Mouse (Mus musculus): ENCODE results near the gene Fam161b. TPM values are rescaled to one million over a fixed set of nuclear protein-coding genes. Genes with fewer than 3 reads are reported as not detected.
A peak's percentile ranks its signal among the peaks of the same experiment; 100 is the strongest.

Fam161b gene
- polyA plus RNA-seq, 1 experiment from 2014 or later, result 5.7 TPM

- H3K4me2 ChIP-seq, result no peak overlapping the region
Measured at GRCm38 (mm10) chr12:84400068-84400467, 38.4 kb upstream of the Fam161b start.

DNA sequence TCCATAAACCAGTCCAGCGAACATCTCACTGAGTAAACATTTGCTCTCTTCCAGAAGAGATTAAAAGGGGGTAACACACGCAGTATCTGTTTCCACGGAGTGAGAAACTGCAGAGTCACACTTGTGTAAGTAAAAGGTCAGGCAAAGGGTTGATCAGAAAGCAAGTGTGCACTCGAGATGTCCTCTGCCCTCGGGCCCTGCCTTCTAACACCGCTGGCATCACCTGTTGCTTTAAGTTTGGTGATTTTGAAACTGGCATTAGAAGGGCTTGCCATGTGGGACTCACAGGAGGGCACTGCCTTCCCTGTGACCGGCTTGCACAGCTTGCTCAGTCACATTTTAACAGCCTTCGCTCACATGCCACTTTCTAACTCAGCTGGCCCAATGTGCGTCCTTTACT lies 38.0 kb upstream of the Fam161b start:
- no peaks in the 10 kb centered on the region; the same call in 1 of the 2 replicates for H3K36me3 ChIP-seq (ENCODE audit: control insufficient read depth, insufficient read depth, low read length)
- H3K4me3 ChIP-seq (ENCODE audit: low read depth, low read length), result no peak overlapping the region
- ATAC-seq (replicated peaks; ENCODE audit: insufficient number of reproducible peaks, low FRiP score, low TSS enrichment), result no peak
- H3K9ac ChIP-seq (ENCODE audit: low read depth, low read length), result no peak overlapping the region
- H3K9me3 ChIP-seq (replicated peaks; ENCODE audit: control insufficient read depth, low read length), result no peaks in the 10 kb centered on the region
- 68% methylated on average over 9 of the region's 9 CpGs for WGBS (ENCODE audit: insufficient replicate concordance)
- no peaks in the 10 kb centered on the region for H3K4me1 ChIP-seq (ENCODE audit: control insufficient read depth, insufficient read depth, low read length)
- H3K27me3 ChIP-seq (ENCODE audit: control insufficient read depth, insufficient read depth, low read length), result no peaks in the 10 kb centered on the region
- no peak overlapping the region for H3K27ac ChIP-seq (ENCODE audit: low read depth, low read length)
- H3K4me2 ChIP-seq, result no peak overlapping the region

More at GRCm38 (mm10) chr12:84400068-84400467, 38.4 kb upstream of the Fam161b start:
- Histone ChIP-seq H3K4me1 (ENCODE audit: control insufficient read depth, insufficient read depth, low read length) (no peaks in the 10 kb centered on the region), H3K9ac (ENCODE audit: low read depth, low read length) (no peak overlapping the region), H3K36me3 (ENCODE audit: control insufficient read depth, insufficient read depth, low read length) (no peaks in the 10 kb centered on the region; the same call in 1 of the 2 replicates), H3K27ac (ENCODE audit: low read depth, low read length) (no peak overlapping the region), H3K4me3 (ENCODE audit: low read depth, low read length) (no peak overlapping the region), H3K27me3 (ENCODE audit: control insufficient read depth, insufficient read depth, low read length) (no peaks in the 10 kb centered on the region), H3K9me3 (replicated peaks; ENCODE audit: control insufficient read depth, low read length) (no peaks in the 10 kb centered on the region)
- no peak for ATAC-seq (replicated peaks; ENCODE audit: insufficient number of reproducible peaks, low FRiP score, low TSS enrichment)
- 68% methylated on average over 3 of the region's 3 CpGs for WGBS (ENCODE audit: insufficient replicate concordance)

DNA sequence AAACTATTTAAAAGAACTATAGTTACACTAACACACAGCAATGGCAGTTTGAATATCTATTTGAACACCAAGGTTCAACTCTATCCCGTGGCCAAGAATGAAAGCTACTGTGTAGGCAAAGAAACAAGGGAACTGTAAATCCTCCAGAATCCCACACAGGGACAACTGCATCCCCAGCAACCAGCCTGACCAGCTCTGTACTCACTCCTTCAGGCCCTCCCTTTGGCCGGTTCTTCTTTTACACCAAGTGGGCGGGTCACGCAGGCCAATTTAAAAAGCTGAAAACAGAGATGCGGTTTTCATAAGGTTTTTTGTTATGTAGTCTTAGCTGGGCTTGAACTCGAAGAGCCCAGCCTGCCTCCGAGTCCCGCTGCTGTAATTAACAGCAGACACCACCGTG lies 37.5 kb upstream of the Fam161b start:
- Histone ChIP-seq H3K4me3 (ENCODE audit: low read depth, low read length) (no peak overlapping the region), H3K27me3 (ENCODE audit: control insufficient read depth, insufficient read depth, low read length) (no peaks in the 10 kb centered on the region)
- no peak for ATAC-seq (replicated peaks; ENCODE audit: insufficient number of reproducible peaks, low FRiP score, low TSS enrichment)

DNA sequence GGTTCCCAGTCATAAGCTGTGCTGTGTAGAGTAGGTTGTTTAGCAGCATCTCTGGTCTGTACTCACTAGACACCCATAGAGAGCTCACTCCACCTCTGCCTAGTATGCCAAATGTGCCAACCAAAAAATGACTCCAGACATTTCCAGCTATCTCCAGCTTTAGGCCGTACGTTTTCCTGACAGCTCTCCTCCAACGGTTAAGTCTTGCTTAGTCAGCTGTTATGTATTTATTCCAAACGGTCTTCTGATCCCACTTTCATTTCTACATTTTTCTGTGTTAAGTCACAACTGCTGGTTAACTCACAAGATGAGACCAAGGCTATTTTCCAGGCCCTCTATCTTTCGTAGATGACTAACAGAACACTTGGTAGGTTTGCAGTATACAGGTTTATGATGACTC lies 37.0 kb upstream of the Fam161b start:
- H3K4me2 ChIP-seq, result no peak overlapping the region
- no peaks in the 10 kb centered on the region for H3K9me3 ChIP-seq (replicated peaks; ENCODE audit: control insufficient read depth, low read length)
- no peaks in the 10 kb centered on the region for H3K4me1 ChIP-seq (ENCODE audit: control insufficient read depth, insufficient read depth, low read length)
- no peak overlapping the region for H3K27ac ChIP-seq (ENCODE audit: low read depth, low read length)
- no peak overlapping the region for H3K9ac ChIP-seq (ENCODE audit: low read depth, low read length)
- no peaks in the 10 kb centered on the region; the same call in 1 of the 2 replicates for H3K36me3 ChIP-seq (ENCODE audit: control insufficient read depth, insufficient read depth, low read length)
- H3K27me3 ChIP-seq (ENCODE audit: control insufficient read depth, insufficient read depth, low read length), result no peaks in the 10 kb centered on the region
- WGBS (ENCODE audit: insufficient replicate concordance), result 87% methylated on average over 5 of the region's 5 CpGs
- no peak for ATAC-seq (replicated peaks; ENCODE audit: insufficient number of reproducible peaks, low FRiP score, low TSS enrichment)
- H3K4me3 ChIP-seq (ENCODE audit: low read depth, low read length), result no peak overlapping the region

More for the DNA sequence above, 37.5 kb upstream of the Fam161b start:
- H3K4me1 ChIP-seq (ENCODE audit: control insufficient read depth, insufficient read depth, low read length), result no peaks in the 10 kb centered on the region
- no peaks in the 10 kb centered on the region for H3K9me3 ChIP-seq (replicated peaks; ENCODE audit: control insufficient read depth, low read length)
- no peaks in the 10 kb centered on the region; the same call in 1 of the 2 replicates for H3K36me3 ChIP-seq (ENCODE audit: control insufficient read depth, insufficient read depth, low read length)
- H3K27ac ChIP-seq (ENCODE audit: low read depth, low read length), result no peak overlapping the region
- H3K4me2 ChIP-seq, result no peak overlapping the region
- 83% methylated on average over 9 of the region's 9 CpGs for WGBS (ENCODE audit: insufficient replicate concordance)
- no peak overlapping the region for H3K9ac ChIP-seq (ENCODE audit: low read depth, low read length)

DNA sequence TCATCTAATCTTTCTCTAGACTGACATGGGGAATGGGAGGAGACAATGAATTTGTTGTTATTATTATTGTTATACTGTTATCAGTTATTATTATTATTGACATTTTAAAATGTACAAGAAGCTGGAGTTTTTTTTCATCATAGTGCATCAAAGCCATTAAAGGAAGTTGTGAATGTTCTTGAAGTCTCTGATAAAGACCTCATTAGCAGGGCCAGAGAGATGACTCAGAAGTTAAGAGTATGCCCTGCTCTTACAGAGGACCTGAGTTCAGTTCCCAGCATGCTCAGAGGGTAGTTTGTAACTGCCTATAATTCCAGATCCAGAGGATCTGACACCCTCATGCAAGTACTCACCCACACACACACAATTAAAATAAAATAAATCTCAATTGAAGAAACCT lies 36.1 kb upstream of the Fam161b start:
- Histone ChIP-seq H3K27me3 (ENCODE audit: control insufficient read depth, insufficient read depth, low read length) (no peaks in the 10 kb centered on the region), H3K4me2 (no peak overlapping the region), H3K36me3 (ENCODE audit: control insufficient read depth, insufficient read depth, low read length) (no peaks in the 10 kb centered on the region; the same call in 1 of the 2 replicates), H3K27ac (ENCODE audit: low read depth, low read length) (no peak overlapping the region), H3K4me3 (ENCODE audit: low read depth, low read length) (no peak overlapping the region), H3K4me1 (ENCODE audit: control insufficient read depth, insufficient read depth, low read length) (no peaks in the 10 kb centered on the region), H3K9me3 (replicated peaks; ENCODE audit: control insufficient read depth, low read length) (no peaks in the 10 kb centered on the region), H3K9ac (ENCODE audit: low read depth, low read length) (no peak overlapping the region)
- no peak for ATAC-seq (replicated peaks; ENCODE audit: insufficient number of reproducible peaks, low FRiP score, low TSS enrichment)

- Histone ChIP-seq H3K9me3 (replicated peaks; ENCODE audit: control insufficient read depth, low read length) (no peaks in the 10 kb centered on the region), H3K27ac (ENCODE audit: low read depth, low read length) (no peak overlapping the region), H3K27me3 (ENCODE audit: control insufficient read depth, insufficient read depth, low read length) (no peaks in the 10 kb centered on the region), H3K36me3 (ENCODE audit: control insufficient read depth, insufficient read depth, low read length) (no peaks in the 10 kb centered on the region; the same call in 1 of the 2 replicates), H3K9ac (ENCODE audit: low read depth, low read length) (no peak overlapping the region), H3K4me2 (no peak overlapping the region), H3K4me3 (ENCODE audit: low read depth, low read length) (no peak overlapping the region), H3K4me1 (ENCODE audit: control insufficient read depth, insufficient read depth, low read length) (no peaks in the 10 kb centered on the region)
- ATAC-seq (replicated peaks; ENCODE audit: insufficient number of reproducible peaks, low FRiP score, low TSS enrichment), result no peak
- 85% methylated on average over 14 of the region's 14 CpGs for WGBS (ENCODE audit: insufficient replicate concordance)
Measured at GRCm38 (mm10) chr12:84396947-84397679, 35.5 kb upstream of the Fam161b start.

DNA sequence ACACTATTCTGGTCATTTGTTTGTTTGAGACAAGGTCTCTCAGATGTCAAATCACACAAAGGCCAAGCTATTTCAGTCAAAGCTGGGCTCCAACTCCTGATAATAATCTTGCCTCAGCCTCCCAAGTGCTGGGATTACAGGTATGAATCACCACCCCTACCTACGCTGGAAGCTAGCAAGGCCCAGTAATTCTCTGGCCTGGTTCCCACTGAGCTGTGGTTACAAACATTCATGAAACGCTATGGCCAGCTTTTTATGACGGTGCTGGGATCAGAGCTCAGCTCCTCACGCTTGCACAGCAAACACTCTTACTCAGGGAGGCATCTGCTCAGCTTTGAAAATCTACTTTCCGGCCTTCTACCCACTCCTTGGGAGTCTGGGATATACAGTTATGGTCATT lies 32.2 kb upstream of the Fam161b start:
- Histone ChIP-seq H3K4me1 (ENCODE audit: control insufficient read depth, insufficient read depth, low read length) (no peaks in the 10 kb centered on the region; the same call in 1 of the 2 replicates), H3K27ac (ENCODE audit: low read depth, low read length) (no peak overlapping the region), H3K4me3 (ENCODE audit: low read depth, low read length) (no peak overlapping the region), H3K9me3 (replicated peaks; ENCODE audit: control insufficient read depth, low read length) (no peaks in the 10 kb centered on the region), H3K36me3 (ENCODE audit: control insufficient read depth, insufficient read depth, low read length) (no peaks in the 10 kb centered on the region; the same call in 1 of the 2 replicates), H3K27me3 (ENCODE audit: control insufficient read depth, insufficient read depth, low read length) (no peaks in the 10 kb centered on the region), H3K4me2 (no peak overlapping the region), H3K9ac (ENCODE audit: low read depth, low read length) (no peak overlapping the region)
- WGBS (ENCODE audit: insufficient replicate concordance), result 87% methylated on average over 5 of the region's 5 CpGs
- no peak for ATAC-seq (replicated peaks; ENCODE audit: insufficient number of reproducible peaks, low FRiP score, low TSS enrichment)

- H3K4me1 ChIP-seq (ENCODE audit: control insufficient read depth, insufficient read depth, low read length), result no peaks in the 10 kb centered on the region; the same call in 1 of the 2 replicates
- ATAC-seq (replicated peaks; ENCODE audit: insufficient number of reproducible peaks, low FRiP score, low TSS enrichment), result no peak
- no peak overlapping the region for H3K4me3 ChIP-seq (ENCODE audit: low read depth, low read length)
- 90% methylated on average over 4 of the region's 4 CpGs for WGBS (ENCODE audit: insufficient replicate concordance)
- H3K36me3 ChIP-seq (ENCODE audit: control insufficient read depth, insufficient read depth, low read length), result no peaks in the 10 kb centered on the region; the same call in 1 of the 2 replicates
- H3K27me3 ChIP-seq (ENCODE audit: control insufficient read depth, insufficient read depth, low read length), result no peaks in the 10 kb centered on the region
- H3K27ac ChIP-seq (ENCODE audit: low read depth, low read length), result no peak overlapping the region
- no peak overlapping the region for H3K9ac ChIP-seq (ENCODE audit: low read depth, low read length)
- no peak overlapping the region for H3K4me2 ChIP-seq
- H3K9me3 ChIP-seq (replicated peaks; ENCODE audit: control insufficient read depth, low read length), result no peaks in the 10 kb centered on the region
Measured at GRCm38 (mm10) chr12:84392681-84393080, 31.0 kb upstream of the Fam161b start.

GRCm38 (mm10) chr12:84390336-84390735 lies 28.7 kb upstream of the Fam161b start:
- Histone ChIP-seq H3K27ac (ENCODE audit: low read depth, low read length) (peak overlapping the region; percentile 41; the same call in 1 of the 2 replicates), H3K9me3 (replicated peaks; ENCODE audit: control insufficient read depth, low read length) (no peaks in the 10 kb centered on the region), H3K36me3 (ENCODE audit: control insufficient read depth, insufficient read depth, low read length) (no peaks in the 10 kb centered on the region), H3K4me2 (no peak overlapping the region), H3K9ac (ENCODE audit: low read depth, low read length) (no peak overlapping the region), H3K4me1 (ENCODE audit: control insufficient read depth, insufficient read depth, low read length) (peaks cover 5% of the 10 kb centered on the region), H3K4me3 (ENCODE audit: low read depth, low read length) (no peak overlapping the region), H3K27me3 (ENCODE audit: control insufficient read depth, insufficient read depth, low read length) (no peaks in the 10 kb centered on the region)
- ATAC-seq (replicated peaks; ENCODE audit: insufficient number of reproducible peaks, low FRiP score, low TSS enrichment), result no peak
- WGBS (ENCODE audit: insufficient replicate concordance), result 33% methylated on average over 6 of the region's 6 CpGs
